Mouse (Mus musculus): ENCODE measurements around the gene Cypt15.
"Not testable (repeated sequence)": the region's sequence is repeated elsewhere in the genome, so short reads cannot be mapped to it uniquely, and the experiment has no call there.

Gene Cypt15

GRCm38 (mm10) chrX:39345967-39346366, at the start of gene Cypt15:
Gene Cypt15 (plus strand): TSS chrX:39346267.
- TF ChIP-seq GATA4 (IDR thresholded peaks at IDR 0.05; ENCODE audit: insufficient replicate concordance, low read length), result not testable (repeated sequence)

GRCm38 (mm10) chrX:39370932-39371331, 24.9 kb downstream of the Cypt15 start:
- no peak for TF ChIP-seq GATA4 (IDR thresholded peaks at IDR 0.05; ENCODE audit: insufficient replicate concordance, low read length)

GRCm38 (mm10) chrX:39378830-39379229, 32.8 kb downstream of the Cypt15 start:
- no peak for TF ChIP-seq GATA4 (IDR thresholded peaks at IDR 0.05; ENCODE audit: insufficient replicate concordance, low read length)

GRCm38 (mm10) chrX:39383806-39384205, 37.7 kb downstream of the Cypt15 start:
- TF ChIP-seq GATA4 (IDR thresholded peaks at IDR 0.05; ENCODE audit: insufficient replicate concordance, low read length), result no peak

Data from liver, adult (tissue).